Mouse (Mus musculus) heart, adult 2 months (tissue): ENCODE measurements at regions not wholly inside any gene's neighbourhood (a gene's known extent, or its start where the extent isn't known, plus 50 kb on each side); places are given as distances from the start of the nearest gene placed in this dataset.

Experiments
- CTCF ChIP-seq: fragments of 200-600 bp; IDR thresholded peaks from 2 replicates; pipeline ENCODE4 v1.8.1; 2022; ENCODE audit warnings: antibody characterized with exemption, mild to moderate bottlenecking, moderate library complexity
- POLR2A ChIP-seq: fragments of 200-500 bp; IDR thresholded peaks from 2 replicates; pipeline ENCODE4 v1.6.1; 2011; ENCODE audit warnings: mild to moderate bottlenecking, low read depth, low read length, control low read depth; ENCODE audit not compliant: insufficient read depth

DNA sequence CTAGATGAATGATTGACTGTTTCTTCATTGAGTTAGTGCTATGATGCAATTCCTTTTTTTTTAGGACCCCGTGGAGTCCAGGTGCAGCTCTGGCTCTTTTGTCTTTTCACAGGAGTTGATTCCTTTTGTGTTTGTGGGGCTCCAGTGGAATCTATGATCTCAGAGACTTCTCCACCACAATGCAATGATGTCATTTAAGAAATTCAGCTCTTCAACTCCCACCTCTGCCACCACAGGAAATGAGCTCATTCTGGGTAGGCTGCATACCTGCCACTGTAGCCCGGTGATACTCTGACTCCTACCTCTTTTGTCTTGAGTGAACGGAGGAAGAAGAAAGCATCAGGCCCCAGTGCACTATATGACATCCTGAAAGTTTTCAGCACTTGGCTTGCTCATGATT, 173.8 kb downstream of the Slc30a10 start:
- no peak for TF ChIP-seq CTCF
- no peak for TF ChIP-seq POLR2A
